Mouse (Mus musculus) cerebellum, adult 2 months (tissue): ENCODE results near the gene Axl. TPM values are rescaled to one million over a fixed set of nuclear protein-coding genes. Genes with fewer than 3 reads are reported as not detected.
"Not testable (repeated sequence)": the region's sequence is repeated elsewhere in the genome, so short reads cannot be mapped to it uniquely, and the experiment has no call there.

Experiments used
- DNase-seq, 2 experiments: peaks; one replicate each; pipeline ENCODE4 v3.0.0; 2021
- H3K27ac ChIP-seq: fragments of 200-500 bp; 2 replicates; pipeline ENCODE4 v1.5.1; 2012; ENCODE audit warnings: low read length, control low read depth, inconsistent platforms; ENCODE audit not compliant: insufficient read depth
- H3K27me3 ChIP-seq: fragments of 200-500 bp; 2 replicates; pipeline ENCODE4 v1.6.1; 2012; ENCODE audit warnings: inconsistent platforms, mild to moderate bottlenecking, low read length, moderate library complexity; ENCODE audit not compliant: control insufficient read depth, insufficient read depth
- H3K4me1 ChIP-seq: fragments of 200-500 bp; 2 replicates; pipeline ENCODE4 v1.6.1; 2011; ENCODE audit warnings: low read length; ENCODE audit not compliant: control insufficient read depth, insufficient read depth
- H3K4me3 ChIP-seq: fragments of 200-500 bp; replicated peaks from 2 replicates; pipeline ENCODE3; 2011; ENCODE audit warnings: mild to moderate bottlenecking, low read depth, low read length, control low read depth; ENCODE audit not compliant: insufficient read depth
- CTCF ChIP-seq: fragments of 200-500 bp; IDR thresholded peaks from 2 replicates; pipeline ENCODE4 v1.5.1; 2011; ENCODE audit warnings: low read depth, mild to moderate bottlenecking, control low read depth, low read length, moderate library complexity, borderline replicate concordance; ENCODE audit not compliant: insufficient read depth
- POLR2A ChIP-seq: fragments of 200-500 bp; IDR thresholded peaks from 2 replicates; pipeline ENCODE4 v1.6.1; 2011; ENCODE audit warnings: low read length, control low read depth, borderline replicate concordance; ENCODE audit not compliant: insufficient read depth
- WGBS: fragments of 180-500 bp; shearing (Covaris S2); methylation state at CpG from one replicate; pipeline ENCODE4 v1.1.7; 2018; 5-methylcytosine and 5-hydroxymethylcytosine counted together
- polyA plus RNA-seq: library from polyadenylated mRNA; depleted of rRNA; stranded (reverse); fragments of >200 nt; gene quantifications from 2 replicates; pipeline ENCODE4 v1.2.3, GENCODE M21; 2012

Axl gene
- polyA plus RNA-seq, 1 experiment: 27.1 TPM

GRCm38 (mm10) chr7:25802241-25803125 lies 14.0 kb upstream of the Axl start:
- 20% methylated on average over 24 of the region's 24 CpGs for WGBS
- Histone ChIP-seq H3K27me3 (no peaks in the 10 kb centered on the region), H3K4me1 (no peaks in the 10 kb centered on the region), H3K27ac (no peak overlapping the region), H3K4me3 (no peak overlapping the region)
- DNase-seq: no peak
- no peak for TF ChIP-seq CTCF
- no peak for TF ChIP-seq POLR2A

DNA sequence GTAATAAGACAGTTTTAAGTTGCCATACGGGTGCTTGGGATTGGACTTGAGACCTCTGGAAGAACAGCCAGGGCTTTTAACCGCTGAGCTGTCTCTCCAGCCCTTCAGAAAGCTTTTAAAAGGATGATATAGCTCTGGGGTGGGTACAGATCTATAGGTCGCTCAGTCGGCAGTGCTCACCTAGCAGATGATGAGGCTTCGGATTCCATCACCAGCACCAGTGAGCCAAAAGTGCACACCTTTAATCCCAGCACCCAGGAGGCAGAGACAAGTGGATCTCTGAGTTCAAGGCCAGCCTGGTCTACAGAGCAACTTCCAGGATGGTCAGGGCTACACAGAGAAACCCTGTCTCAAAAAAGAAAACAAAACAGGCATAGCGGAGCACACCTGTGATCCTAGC lies 12.5 kb upstream of the Axl start:
- H3K27me3 ChIP-seq: no peaks in the 10 kb centered on the region
- H3K27ac ChIP-seq: no peak overlapping the region
- TF ChIP-seq POLR2A: no peak
- TF ChIP-seq CTCF: no peak
- no peak for DNase-seq
- no peaks in the 10 kb centered on the region for H3K4me1 ChIP-seq
- WGBS: 93% methylated on average over 6 of the region's 6 CpGs
- H3K4me3 ChIP-seq: no peak overlapping the region

GRCm38 (mm10) chr7:25799369-25799768 lies 10.9 kb upstream of the Axl start:
- DNase-seq: no peak
- TF ChIP-seq CTCF: no peak
- TF ChIP-seq POLR2A: no peak
- H3K4me1 ChIP-seq: no peaks in the 10 kb centered on the region
- H3K4me3 ChIP-seq: no peak overlapping the region
- no peak overlapping the region for H3K27ac ChIP-seq
- WGBS: 78% methylated on average over 1 of the region's 1 CpGs
- H3K27me3 ChIP-seq: no peaks in the 10 kb centered on the region

- H3K27me3 ChIP-seq: no peaks in the 10 kb centered on the region
- H3K27ac ChIP-seq: no peak overlapping the region
- 81% methylated on average over 2 of the region's 2 CpGs for WGBS
- no peaks in the 10 kb centered on the region for H3K4me1 ChIP-seq
- DNase-seq: no peak
- no peak for TF ChIP-seq POLR2A
- TF ChIP-seq CTCF: no peak
- no peak overlapping the region for H3K4me3 ChIP-seq
Observed at GRCm38 (mm10) chr7:25798540-25798939, 10.0 kb upstream of the Axl start.

- TF ChIP-seq POLR2A: no peak
- TF ChIP-seq CTCF: no peak
- H3K4me1 ChIP-seq: no peaks in the 10 kb centered on the region
- no peak overlapping the region for H3K27ac ChIP-seq
- H3K27me3 ChIP-seq: no peaks in the 10 kb centered on the region
- 86% methylated on average over 8 of the region's 8 CpGs for WGBS
- H3K4me3 ChIP-seq: no peak overlapping the region
- DNase-seq: no peak
Observed at GRCm38 (mm10) chr7:25794775-25795174, 6.3 kb upstream of the Axl start.

- DNase-seq: no peak
- no peak overlapping the region for H3K4me3 ChIP-seq
- no peak overlapping the region for H3K27ac ChIP-seq
- WGBS: 44% methylated on average over 3 of the region's 3 CpGs
- TF ChIP-seq CTCF: no peak
- no peak for TF ChIP-seq POLR2A
- no peaks in the 10 kb centered on the region for H3K27me3 ChIP-seq
- no peaks in the 10 kb centered on the region for H3K4me1 ChIP-seq
Observed at GRCm38 (mm10) chr7:25793679-25794078, 5.2 kb upstream of the Axl start.

DNA sequence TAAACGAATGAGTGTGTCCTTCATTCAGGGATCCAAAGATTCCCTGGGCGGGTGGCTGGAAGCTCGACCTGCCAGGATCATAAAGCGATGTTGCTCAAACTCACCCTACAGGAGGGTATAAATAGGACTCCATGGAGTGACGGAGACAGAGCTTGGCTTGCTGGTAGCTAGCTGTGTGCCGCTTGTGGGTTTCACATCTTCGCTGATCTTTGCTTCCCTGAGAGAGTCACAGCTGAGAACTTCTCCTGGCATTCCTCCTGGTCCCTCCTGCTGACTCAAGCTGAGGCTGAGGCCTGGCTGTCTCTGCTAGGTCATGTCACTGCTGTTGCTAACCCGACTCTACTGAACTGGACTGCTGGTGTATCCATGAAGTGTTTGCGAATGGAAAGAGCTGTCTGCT lies 4.5 kb upstream of the Axl start:
- 54% methylated on average over 9 of the region's 9 CpGs for WGBS
- DNase-seq, H3K27ac ChIP-seq, H3K4me3 ChIP-seq, H3K4me1 ChIP-seq, H3K27me3 ChIP-seq: not testable (repeated sequence)

DNA sequence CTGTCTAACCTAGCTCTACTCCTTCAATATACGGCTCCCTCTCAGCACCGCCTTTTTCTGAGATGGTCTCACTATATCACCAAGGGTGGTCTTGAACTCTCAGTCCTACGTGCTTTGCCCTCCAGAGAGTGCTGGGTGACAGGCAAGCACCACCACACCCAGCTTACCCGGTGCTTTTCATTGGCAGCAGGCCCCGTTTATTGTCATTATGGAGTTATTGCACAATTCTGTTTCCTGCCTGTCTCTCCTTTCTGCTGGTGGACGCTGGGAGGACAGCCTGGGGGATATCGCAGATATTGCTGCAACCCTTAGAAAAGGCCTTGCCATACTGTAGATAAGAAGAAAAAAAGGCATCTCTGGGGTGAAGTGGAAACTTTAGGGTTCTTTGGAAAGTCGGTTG lies 2.1 kb upstream of the Axl start:
- H3K4me3 ChIP-seq: no peak overlapping the region
- peaks cover 3% of the 10 kb centered on the region; the same call in 1 of the 2 replicates for H3K27me3 ChIP-seq
- no peak overlapping the region for H3K27ac ChIP-seq
- 54% methylated on average over 8 of the region's 8 CpGs for WGBS
- DNase-seq: no peak
- TF ChIP-seq POLR2A (no peak), CTCF (no peak)
- no peaks in the 10 kb centered on the region for H3K4me1 ChIP-seq

- H3K27me3 ChIP-seq: peaks cover 3% of the 10 kb centered on the region; the same call in 1 of the 2 replicates
- H3K27ac ChIP-seq: no peak overlapping the region
- H3K4me3 ChIP-seq: no peak overlapping the region
- no peak for DNase-seq
- no peaks in the 10 kb centered on the region for H3K4me1 ChIP-seq
- TF ChIP-seq CTCF (no peak), POLR2A (no peak)
- 23% methylated on average over 3 of the region's 3 CpGs for WGBS
Observed at GRCm38 (mm10) chr7:25789129-25789440, 580 bp upstream of the Axl start.
